Mouse (Mus musculus): ENCODE results near the gene Ebf3.

DNA sequence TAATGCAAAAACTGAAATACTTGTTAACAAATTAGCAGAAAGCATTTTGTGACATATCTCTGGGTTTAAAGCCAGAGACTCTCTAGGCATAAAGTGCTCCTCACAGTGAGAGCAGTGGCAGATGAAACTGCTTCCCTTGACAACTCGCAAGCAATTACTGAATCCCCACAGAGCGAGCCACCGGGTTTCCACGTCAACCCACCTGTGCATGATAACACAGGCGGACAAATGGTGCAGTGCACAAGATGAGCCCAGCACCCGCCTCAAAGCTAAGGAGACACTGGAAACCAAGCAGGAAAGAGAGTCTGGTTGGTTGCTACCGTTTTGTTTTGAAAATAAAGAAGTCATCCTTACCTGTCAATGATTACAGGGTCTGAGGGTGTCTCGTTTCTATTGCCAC is 7.1 kb downstream of the Ebf3 start:
- TF ChIP-seq EP300 (IDR thresholded peaks at IDR 0.05; ENCODE audit: insufficient read depth, low read depth, low read length) (no peak), POLR2A (IDR thresholded peaks at IDR 0.05; ENCODE audit: insufficient read depth, low read depth, low read length) (no peak), CTCF (IDR thresholded peaks at IDR 0.05) (no peak)

Measured in heart, adult 2 months (tissue).